Mouse (Mus musculus) gastrocnemius, adult 18-20 months (tissue): Measurements from ENCODE around the gene Dkk1. TPM values are rescaled to one million over a fixed set of nuclear protein-coding genes. Genes with fewer than 3 reads are reported as not detected.
"Not testable (repeated sequence)": the region's sequence is repeated elsewhere in the genome, so short reads cannot be mapped to it uniquely, and the experiment has no call there.

Source experiments
- DNase-seq: peaks from one replicate; pipeline ENCODE4 v3.0.0; 2021; ENCODE audit warnings: low spot score
- long read RNA-seq, 2 experiments: library from polyadenylated mRNA; stranded (forward); transcript quantifications; one replicate each; pipeline ENCODE4 v2.0.0; 2021
- total RNA-seq, 2 experiments: library from RNA; stranded (reverse); gene quantifications; 2 replicates each; pipeline ENCODE4 v1.2.3; 2021

The Dkk1 gene
- not detected for total RNA-seq
- long read RNA-seq, experiment 1 = 0 reads
- long read RNA-seq, experiment 2 = 0 reads

DNA sequence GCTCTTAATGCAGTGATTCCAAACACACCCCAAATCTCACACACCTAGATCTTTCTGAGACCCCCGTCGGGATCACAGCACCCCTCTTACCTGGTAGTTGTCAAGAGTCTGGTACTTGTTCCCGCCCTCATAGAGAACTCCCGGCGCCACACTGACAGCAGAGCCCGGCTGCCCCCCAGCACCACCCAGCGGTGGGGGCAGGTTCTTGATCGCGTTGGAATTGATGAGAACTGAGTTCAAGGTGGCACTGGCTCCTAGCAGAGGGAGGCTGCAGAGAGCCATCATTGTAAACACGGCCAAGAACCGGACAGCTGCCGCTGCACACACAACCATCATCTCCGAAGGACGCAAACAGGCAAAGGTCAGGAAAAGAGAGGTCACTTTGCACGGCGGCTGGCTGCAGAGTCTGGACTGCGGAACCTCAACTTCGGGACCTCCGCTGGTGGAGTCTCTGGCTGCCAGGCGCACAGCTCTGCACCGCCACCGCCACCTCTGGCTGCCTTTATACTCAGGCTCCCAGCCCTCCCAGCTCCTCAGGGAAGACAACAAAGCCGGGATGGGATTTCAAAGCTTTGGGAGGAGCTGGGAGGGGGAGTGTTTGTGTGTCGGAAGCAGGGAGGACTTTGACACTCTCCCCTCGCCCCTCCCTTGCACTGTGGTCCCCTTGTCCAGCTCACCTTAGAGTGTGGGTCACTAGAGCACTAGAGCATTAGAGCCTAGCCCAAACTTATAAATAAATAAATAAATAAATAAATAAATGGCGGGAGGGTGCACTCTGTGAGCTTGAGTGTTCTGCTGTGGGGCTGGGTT, at the start of gene Dkk1:
Dkk1 (minus strand) TSS at position 622 of the 810 bp plus-strand sequence.
- DNase-seq = no peak

DNA sequence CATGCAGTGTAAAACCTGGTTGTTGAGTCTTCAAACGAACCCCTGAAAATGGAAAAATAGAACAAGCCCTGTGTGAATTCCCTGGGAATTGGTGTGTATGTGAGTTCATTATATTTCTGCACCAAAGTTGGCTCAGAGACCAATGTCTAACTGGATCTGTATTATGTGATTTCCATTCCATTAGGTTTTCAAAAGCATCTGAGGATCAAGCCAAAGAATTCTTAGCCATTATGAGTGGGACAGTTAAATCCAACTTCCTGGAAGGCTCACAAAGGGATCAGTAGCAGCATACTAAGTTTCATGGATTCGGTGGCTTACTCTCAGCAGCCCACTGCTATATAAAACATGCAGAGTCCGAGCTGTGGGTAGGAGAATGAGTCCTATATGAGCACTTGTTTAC, 36.9 kb upstream of the Dkk1 start:
- DNase-seq = no peak

GRCm38 (mm10) chr19:30564516-30564915, 15.1 kb upstream of the Dkk1 start:
- DNase-seq = no peak

- DNase-seq = no peak
Observed at GRCm38 (mm10) chr19:30563876-30564275, 14.4 kb upstream of the Dkk1 start.

GRCm38 (mm10) chr19:30558024-30558423, 8.6 kb upstream of the Dkk1 start:
- no peak for DNase-seq

DNA sequence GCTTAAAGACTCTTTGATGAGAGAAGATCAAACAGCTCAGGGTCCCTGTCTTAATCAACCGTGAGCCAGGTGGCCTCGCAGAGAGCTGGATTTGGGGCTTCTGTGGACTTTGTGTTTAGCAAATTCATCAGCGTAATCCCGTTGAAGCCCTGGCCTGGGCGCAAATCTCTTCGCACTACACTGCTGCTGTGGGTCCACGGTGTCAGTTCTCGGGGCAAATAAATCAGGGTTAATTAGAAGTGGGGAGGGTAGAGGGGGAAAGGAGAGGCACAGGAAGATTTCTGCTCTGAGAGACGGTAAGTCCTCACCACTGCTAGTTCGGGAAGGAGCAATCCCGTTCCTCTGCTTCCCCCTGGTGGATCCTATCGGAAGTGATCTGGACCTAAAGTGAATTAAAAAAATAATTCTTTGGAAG, 5.0 kb upstream of the Dkk1 start:
- DNase-seq = peak; percentile 59

DNA sequence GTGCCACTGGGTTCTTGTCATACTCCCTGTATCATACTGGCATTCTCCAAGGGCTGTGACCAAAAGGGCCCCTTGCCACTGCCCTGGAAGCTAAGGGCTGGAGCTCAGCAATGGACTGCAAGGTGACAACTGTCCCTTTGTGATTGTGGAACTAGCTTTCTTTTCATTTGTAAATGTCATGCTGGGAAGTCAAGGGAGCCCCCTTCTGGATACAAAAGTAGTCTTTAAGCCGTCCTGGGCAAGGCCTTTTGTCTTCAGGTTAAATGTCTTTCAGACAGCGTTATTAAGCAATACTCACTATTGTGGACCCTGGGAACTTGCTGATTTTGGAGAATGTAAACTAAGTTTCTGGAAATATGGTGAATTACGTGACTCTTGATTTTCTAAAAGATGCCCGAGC, 4.3 kb upstream of the Dkk1 start:
- no peak for DNase-seq

- DNase-seq = no peak
Observed at GRCm38 (mm10) chr19:30552260-30552659, 2.8 kb upstream of the Dkk1 start.

DNA sequence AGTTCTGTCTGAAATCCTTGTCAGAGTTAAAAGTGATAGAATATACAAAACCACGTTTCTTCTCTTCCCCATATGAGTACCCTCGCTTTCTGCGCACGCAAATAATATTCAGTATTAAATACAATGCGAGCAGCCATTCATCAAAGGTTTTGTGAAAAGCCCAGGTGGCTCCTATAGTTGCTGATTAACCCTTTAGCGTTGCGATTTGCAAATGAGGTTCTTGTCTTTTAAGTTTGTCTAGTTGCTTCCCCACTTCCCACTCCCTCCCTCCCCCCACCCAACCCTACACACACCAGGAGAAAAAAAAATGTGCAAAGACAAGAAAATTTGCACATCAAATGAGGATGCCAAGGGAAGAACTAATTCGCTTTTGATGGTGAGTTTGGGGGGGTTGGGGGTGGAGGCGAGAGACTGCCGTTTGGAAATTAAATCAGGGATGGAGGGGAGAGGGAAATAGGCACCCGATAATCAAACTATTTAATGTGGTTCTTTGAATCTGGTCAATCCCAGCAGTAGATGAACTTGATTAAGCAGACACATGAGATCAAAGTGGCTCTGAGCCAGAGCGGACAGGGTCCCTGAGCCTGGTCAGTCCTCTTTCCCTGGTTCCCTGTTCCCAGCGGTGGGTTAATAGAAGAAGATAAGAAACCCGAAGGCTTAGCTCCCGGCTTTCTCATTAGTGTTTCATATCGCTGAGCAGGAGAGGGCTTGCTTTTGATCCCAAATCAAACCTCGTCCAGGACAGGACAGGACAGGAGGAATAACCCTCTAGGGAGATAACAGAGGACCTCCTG, 586 bp upstream of the Dkk1 start:
- no peak for DNase-seq

DNA sequence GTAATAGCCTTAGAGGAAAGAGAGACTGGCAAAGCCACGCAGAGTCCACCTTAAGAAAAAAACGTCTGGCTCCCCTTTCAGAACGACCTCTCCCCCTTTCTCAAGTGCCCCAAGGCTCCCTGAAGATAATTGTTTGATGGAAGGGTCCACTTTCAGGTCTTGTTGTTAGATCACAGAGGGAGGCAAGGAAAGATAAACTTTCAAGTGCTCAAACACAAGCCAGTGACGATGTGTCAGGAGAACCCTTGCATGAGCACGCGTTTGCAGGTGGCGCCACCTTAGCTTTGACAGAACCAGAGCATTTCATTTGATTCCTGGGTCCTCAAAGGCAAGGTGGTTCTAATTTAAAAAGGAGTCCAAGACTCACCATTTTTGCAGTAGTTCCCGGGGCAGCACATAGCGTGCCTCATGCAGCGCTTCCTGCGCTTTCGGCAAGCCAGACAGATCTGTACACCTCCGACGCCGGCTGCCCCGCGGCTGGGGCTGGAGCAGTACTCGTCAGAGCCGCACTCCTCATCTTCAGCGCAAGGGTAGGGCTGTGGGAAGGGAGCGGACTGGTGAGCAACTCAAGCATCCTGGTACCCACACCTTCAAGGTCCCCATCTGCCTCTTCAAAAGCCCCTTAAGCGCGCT, 938 bp downstream of the Dkk1 start:
- DNase-seq = no peak

DNA sequence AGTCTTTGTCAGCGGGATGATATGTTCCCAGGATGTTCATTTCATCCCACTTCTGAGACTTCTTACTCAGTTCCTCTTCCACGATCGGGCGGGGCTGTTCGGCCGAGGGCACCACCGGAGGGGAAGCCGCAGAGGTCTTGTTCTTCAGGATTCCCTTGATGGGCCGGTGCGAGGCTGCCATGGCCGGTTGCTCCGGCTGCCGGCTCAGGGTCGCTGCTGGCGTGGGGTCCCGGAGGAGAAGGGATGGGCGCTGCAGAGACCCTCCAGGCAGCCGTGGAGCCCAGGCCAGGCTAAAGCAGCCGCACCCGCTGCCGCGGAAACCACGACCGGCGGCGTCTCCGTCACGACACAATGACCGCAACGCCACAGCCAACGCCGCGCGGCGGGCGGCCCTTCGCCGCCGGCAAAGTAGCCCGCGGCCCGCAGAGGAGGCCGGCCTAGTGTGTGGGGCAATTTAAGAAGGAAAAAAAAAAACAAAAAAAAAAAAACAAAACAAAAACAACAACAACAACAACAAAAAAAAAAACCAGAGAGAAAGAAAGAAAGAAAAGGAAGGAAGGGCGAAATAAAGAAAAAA, 10.0 kb downstream of the Dkk1 start:
- not testable (repeated sequence) for DNase-seq

GRCm38 (mm10) chr19:30516771-30517170, 32.7 kb downstream of the Dkk1 start:
- no peak for DNase-seq

DNA sequence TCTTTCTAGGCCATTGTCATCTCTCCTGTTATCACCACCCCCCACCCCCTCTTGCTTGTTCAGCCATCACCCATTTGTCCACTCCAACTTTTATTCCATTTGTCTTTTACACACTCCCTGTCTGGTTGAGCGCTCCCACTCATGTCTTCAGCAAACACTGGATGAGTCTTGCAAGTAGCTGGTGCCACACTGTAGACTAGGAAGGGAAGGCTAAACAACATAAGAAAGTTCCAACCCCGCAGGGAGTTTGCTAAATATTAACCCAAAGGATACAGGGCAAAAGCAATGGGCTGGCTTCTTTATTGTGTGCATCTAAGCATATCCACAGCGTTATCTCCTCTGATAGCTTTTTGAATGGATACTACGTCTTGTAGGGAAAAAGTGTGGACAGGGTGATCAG, 39.0 kb downstream of the Dkk1 start:
- no peak for DNase-seq

GRCm38 (mm10) chr19:30505497-30505896, 44.0 kb downstream of the Dkk1 start:
- DNase-seq = no peak
